Mouse (Mus musculus) induced T-regulatory cell, adult 2 months (primary cell): ENCODE measurements around the gene Adat3.

Source experiments
- DNase-seq: peaks from one replicate; pipeline ENCODE4 v3.0.0-alpha.2; 2012; ENCODE audit warnings: low read depth

Adat3 gene

DNA sequence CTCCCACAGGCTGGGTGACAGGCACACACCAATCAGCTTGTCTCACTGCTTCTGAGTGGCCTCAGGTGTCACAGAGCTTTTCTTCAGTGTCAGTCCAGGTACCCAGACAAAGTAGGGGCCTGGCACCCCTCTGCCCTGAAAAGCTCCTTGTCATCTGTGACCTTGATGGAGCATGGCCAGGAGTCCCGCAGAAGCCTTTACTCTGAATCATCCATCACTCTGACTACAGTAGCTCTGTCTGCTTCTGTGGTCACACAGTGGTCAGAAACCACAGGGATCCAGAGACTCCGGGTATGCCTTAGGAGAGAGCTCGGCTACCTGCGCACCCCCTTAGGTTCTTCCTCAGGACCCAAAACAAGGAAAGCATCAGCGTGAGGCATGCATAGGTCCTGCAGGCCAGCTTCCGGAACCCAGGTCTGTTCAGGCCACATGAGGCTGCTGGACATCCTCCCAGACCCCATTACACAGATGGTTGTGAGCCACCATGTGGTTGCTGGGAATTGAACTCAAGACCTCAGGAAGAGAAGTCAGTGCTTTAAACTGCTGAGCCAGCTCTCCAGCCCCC lies 50.6 kb downstream of the Adat3 start:
- no peak for DNase-seq

DNA sequence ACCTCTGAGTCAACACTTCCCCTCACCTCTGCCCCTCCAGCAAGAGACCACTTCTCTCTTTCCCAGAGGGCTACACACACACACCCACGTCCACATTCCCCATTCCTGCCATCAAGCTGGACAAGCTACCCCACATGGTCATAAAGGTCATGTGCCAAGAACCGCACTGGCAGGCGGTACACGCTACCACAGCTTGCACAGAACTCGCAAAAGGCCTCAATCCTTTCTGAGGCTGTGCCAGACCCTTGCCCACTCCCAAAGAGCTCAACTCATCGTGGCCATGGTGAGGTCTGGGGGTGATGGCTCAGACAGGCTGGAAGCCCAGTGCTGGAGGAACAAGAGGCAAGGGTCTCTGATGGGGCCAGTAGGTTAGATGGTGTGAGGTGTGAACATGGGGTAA lies 52.2 kb downstream of the Adat3 start:
- peak; percentile 18 for DNase-seq

DNA sequence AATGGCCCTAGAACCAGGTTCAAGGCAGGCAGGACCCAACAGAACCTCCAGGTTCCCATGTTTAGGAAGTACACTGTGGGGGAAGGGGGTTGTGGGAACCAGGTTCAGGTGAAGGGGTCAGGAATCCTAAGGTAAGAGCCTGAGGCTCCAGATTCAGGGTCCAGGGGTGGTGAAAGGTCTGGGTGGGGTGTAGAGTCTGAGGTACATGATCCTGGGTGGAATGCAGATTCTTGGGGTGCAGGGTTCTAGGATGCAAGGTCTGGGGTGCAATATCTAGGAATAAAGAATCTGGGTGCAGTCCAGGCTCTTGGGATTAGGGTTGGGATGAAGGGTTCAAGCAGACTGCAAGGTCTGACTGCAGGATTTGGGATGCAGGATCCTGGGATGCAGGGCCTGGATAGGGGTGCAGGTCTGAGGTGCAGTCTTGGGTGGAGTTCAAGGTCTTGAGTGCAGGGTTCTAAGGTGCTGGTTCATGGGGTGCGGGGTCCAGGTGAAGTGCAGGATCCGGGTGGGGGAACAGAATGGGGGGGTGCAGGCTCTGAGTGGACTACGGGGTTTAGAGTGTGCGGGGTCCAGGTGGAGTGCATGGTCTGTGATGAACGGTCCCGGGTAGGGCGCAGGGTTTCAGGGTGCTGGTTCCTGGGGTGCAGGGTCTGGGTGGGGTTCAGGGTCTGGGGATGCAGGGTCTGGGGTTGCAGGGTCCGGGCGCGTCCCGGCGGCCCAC lies 52.9 kb downstream of the Adat3 start:
- peak; percentile 16 for DNase-seq

DNA sequence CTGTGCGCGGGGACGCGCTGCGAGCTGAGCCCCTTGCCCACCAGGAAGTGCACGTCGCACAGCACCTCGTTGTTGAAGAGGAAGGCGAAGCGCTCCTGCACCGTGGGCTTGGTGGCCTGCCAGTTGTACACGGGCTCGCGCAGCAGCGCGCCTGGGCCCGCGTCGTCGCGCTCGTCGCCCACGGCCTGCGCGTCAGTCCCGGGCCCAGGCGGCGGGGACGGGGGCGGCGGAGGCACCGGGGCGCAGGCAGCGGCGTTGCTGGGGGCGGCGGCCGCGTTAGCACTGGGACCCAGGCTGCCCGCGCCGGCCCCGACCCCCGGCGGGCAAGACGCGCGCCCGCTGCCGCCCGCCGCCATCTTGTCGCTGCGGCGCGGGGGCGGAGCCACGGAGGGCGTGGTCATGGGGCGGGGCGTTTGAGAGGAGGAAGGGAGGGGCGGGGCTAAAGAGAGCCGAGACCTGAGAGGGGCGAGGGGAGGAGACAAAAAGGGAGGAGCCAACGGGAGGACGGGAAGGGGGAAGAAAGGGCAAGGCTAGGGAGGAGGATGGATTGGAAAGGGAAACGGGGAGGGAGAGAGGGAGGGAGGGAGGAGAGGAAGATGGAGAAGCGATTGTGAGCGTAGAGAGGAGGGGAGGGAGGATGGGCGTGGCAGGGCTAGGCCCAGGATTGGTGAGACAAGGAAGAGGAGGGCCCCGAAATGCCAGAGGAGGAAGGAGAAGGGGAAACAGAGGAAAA lies 53.6 kb downstream of the Adat3 start:
- peak; percentile 98 for DNase-seq

DNA sequence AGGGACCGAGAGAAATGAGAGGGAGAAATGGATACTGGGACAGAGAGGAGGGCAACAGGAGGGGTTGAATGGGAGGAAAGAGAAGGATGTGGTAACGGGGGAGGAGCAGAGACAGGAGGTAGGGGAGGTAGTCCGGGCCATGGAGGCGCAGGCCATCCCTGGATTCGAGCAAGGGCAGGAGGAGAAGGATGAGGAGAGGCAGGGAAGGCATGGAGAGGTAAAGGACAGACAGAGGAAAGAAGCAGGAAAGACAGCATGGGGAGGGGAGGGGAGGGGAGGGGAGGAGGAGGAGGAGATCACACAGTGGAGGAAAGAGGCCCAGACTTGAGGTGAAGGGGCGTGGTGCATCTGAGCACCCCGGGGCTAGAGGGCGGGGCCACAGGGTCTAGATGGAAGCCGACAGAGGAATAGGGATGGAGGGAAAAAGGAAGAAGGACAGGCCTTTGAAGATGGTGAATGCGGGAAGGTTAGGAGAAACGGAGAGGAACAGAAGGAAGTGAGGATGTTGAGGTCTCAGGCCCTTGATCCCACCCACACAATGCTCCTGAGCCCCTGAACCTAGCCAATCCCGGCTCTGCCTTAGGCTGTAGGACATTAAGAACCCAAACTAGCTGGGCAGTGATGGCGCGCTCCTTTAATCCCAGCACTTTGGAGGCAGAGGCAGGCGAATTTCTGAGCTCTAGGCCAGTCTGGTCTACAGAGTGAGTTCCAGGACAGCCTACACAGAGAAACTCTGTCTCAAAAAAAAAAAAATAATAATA lies 54.4 kb downstream of the Adat3 start, which contains the start of gene Btbd2:
TSS of gene Btbd2 (minus strand) at position 209 of the 761 bp plus-strand sequence.
- peak; percentile 64 for DNase-seq
